Mouse (Mus musculus): ENCODE results near the gene Tmem26.

DNA sequence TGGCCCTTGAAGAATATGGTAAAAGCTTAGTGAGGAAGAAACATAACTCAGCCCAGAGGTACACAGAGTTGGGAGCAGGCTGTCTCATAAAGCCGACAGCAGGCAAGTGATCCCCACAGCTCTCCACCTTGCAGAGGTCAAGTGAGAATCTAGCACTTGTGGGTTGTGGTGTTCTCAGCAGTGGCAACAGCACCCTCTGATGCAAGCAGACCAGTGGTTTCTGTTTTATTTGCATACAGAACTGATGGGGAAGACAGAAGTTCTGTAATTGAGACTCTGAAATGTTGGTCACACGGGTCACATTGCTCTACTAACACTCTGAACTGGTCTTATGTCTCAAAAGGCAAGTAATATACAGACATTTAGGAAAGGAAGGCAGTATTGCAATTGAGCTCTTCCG, 12.2 kb downstream of the Tmem26 start:
- TF ChIP-seq CTCF (IDR thresholded peaks at IDR 0.05; ENCODE audit: control insufficient read depth, insufficient read depth, low read length) (no peak), POLR2A (IDR thresholded peaks at IDR 0.05; ENCODE audit: borderline replicate concordance, control insufficient read depth, low read depth, low read length) (no peak)
